Mouse (Mus musculus) lung, adult 2 months (tissue): ENCODE data around the gene Stx18.

Experiments used
- CTCF ChIP-seq: fragments of 200-500 bp; IDR thresholded peaks from 2 replicates; pipeline ENCODE4 v1.5.1; 2011; ENCODE audit warnings: mild to moderate bottlenecking, low read length, control low read depth; ENCODE audit not compliant: insufficient read depth
- POLR2A ChIP-seq: fragments of 200-500 bp; IDR thresholded peaks from 2 replicates; pipeline ENCODE4 v1.6.1; 2011; ENCODE audit warnings: low read depth, mild to moderate bottlenecking, control low read depth, low read length, borderline replicate concordance; ENCODE audit errors: extremely low read depth

GRCm38 (mm10) chr5:38184688-38185285 is 146.2 kb downstream of the Stx18 start:
- TF ChIP-seq CTCF, result no peak
- no peak for TF ChIP-seq POLR2A
